Mouse (Mus musculus): Measurements from ENCODE around the gene Sytl3. TPM values are rescaled to one million over a fixed set of nuclear protein-coding genes. Genes with fewer than 3 reads are reported as not detected.
"Not testable (repeated sequence)": the region's sequence is repeated elsewhere in the genome, so short reads cannot be mapped to it uniquely, and the experiment has no call there.

Gene Sytl3
- polyA plus RNA-seq (2016; fragmentation: Nextera tagmentation; extraction: Ambion mirVana), result not detected in 2 replicates

- H3K4me1 ChIP-seq (replicated peaks); H3K4me2 ChIP-seq; H3K9ac ChIP-seq; H3K27ac ChIP-seq (ENCODE audit: poor library complexity, severe bottlenecking); H3K9me3 ChIP-seq (replicated peaks); H3K27me3 ChIP-seq (replicated peaks); H3K4me3 ChIP-seq; H3K36me3 ChIP-seq; ATAC-seq (ENCODE audit: insufficient number of reproducible peaks, low FRiP score): not testable (repeated sequence)
- WGBS, result 64% methylated on average over 5 of the region's 7 CpGs
Measured at GRCm38 (mm10) chr17:6658801-6659200, at the start of gene Sytl3. Gene Sytl3 (plus strand): TSS chr17:6659093.

GRCm38 (mm10) chr17:6613524-6613923, 45.4 kb upstream of the Sytl3 start:
- not testable (repeated sequence) for H3K27ac ChIP-seq (ENCODE audit: poor library complexity, severe bottlenecking); H3K9me3 ChIP-seq (replicated peaks); H3K9ac ChIP-seq; H3K27me3 ChIP-seq (replicated peaks); H3K4me3 ChIP-seq; ATAC-seq (ENCODE audit: insufficient number of reproducible peaks, low FRiP score); H3K36me3 ChIP-seq; H3K4me2 ChIP-seq; H3K4me1 ChIP-seq (replicated peaks)
- 84% methylated on average over 11 of the region's 14 CpGs for WGBS

GRCm38 (mm10) chr17:6614316-6614715, 44.6 kb upstream of the Sytl3 start:
- H3K9me3 ChIP-seq (replicated peaks); ATAC-seq (ENCODE audit: insufficient number of reproducible peaks, low FRiP score); H3K27ac ChIP-seq (ENCODE audit: poor library complexity, severe bottlenecking); H3K4me1 ChIP-seq (replicated peaks); H3K4me2 ChIP-seq; H3K36me3 ChIP-seq; H3K27me3 ChIP-seq (replicated peaks); H3K9ac ChIP-seq; H3K4me3 ChIP-seq: not testable (repeated sequence)
- WGBS, result 91% methylated on average over 5 of the region's 9 CpGs

- H3K4me1 ChIP-seq (replicated peaks); H3K36me3 ChIP-seq; H3K27me3 ChIP-seq (replicated peaks); H3K9me3 ChIP-seq (replicated peaks); H3K4me2 ChIP-seq; H3K27ac ChIP-seq (ENCODE audit: poor library complexity, severe bottlenecking); H3K9ac ChIP-seq; ATAC-seq (ENCODE audit: insufficient number of reproducible peaks, low FRiP score); H3K4me3 ChIP-seq: not testable (repeated sequence)
- WGBS, result 94% methylated on average over 9 of the region's 9 CpGs
Measured at GRCm38 (mm10) chr17:6616731-6617130, 42.2 kb upstream of the Sytl3 start.

GRCm38 (mm10) chr17:6617689-6618400, 41.0 kb upstream of the Sytl3 start:
- 64% methylated on average over 8 of the region's 13 CpGs for WGBS
- ATAC-seq (ENCODE audit: insufficient number of reproducible peaks, low FRiP score); H3K27ac ChIP-seq (ENCODE audit: poor library complexity, severe bottlenecking); H3K27me3 ChIP-seq (replicated peaks); H3K9me3 ChIP-seq (replicated peaks); H3K4me3 ChIP-seq; H3K36me3 ChIP-seq; H3K9ac ChIP-seq; H3K4me2 ChIP-seq; H3K4me1 ChIP-seq (replicated peaks): not testable (repeated sequence)

- not testable (repeated sequence) for H3K9me3 ChIP-seq (replicated peaks)
- WGBS, result 82% methylated on average over 5 of the region's 5 CpGs
Measured at GRCm38 (mm10) chr17:6619271-6619670, 39.6 kb upstream of the Sytl3 start.

GRCm38 (mm10) chr17:6620035-6620434, 38.9 kb upstream of the Sytl3 start:
- H3K27me3 ChIP-seq (replicated peaks); ATAC-seq (ENCODE audit: insufficient number of reproducible peaks, low FRiP score); H3K4me2 ChIP-seq; H3K4me3 ChIP-seq; H3K9ac ChIP-seq; H3K36me3 ChIP-seq; H3K27ac ChIP-seq (ENCODE audit: poor library complexity, severe bottlenecking); H3K9me3 ChIP-seq (replicated peaks); H3K4me1 ChIP-seq (replicated peaks): not testable (repeated sequence)
- 57% methylated on average over 6 of the region's 6 CpGs for WGBS

More at GRCm38 (mm10) chr17:6619271-6619670, 39.6 kb upstream of the Sytl3 start:
- ATAC-seq (ENCODE audit: insufficient number of reproducible peaks, low FRiP score); H3K4me2 ChIP-seq; H3K4me1 ChIP-seq (replicated peaks); H3K36me3 ChIP-seq; H3K27ac ChIP-seq (ENCODE audit: poor library complexity, severe bottlenecking); H3K4me3 ChIP-seq; H3K27me3 ChIP-seq (replicated peaks); H3K9ac ChIP-seq: not testable (repeated sequence)

- H3K4me2 ChIP-seq; H3K9me3 ChIP-seq (replicated peaks); H3K27me3 ChIP-seq (replicated peaks); H3K9ac ChIP-seq; ATAC-seq (ENCODE audit: insufficient number of reproducible peaks, low FRiP score); H3K4me1 ChIP-seq (replicated peaks); H3K36me3 ChIP-seq; H3K27ac ChIP-seq (ENCODE audit: poor library complexity, severe bottlenecking); H3K4me3 ChIP-seq: not testable (repeated sequence)
- 80% methylated on average over 18 of the region's 20 CpGs for WGBS
Measured at GRCm38 (mm10) chr17:6620730-6621451, 38.0 kb upstream of the Sytl3 start.

GRCm38 (mm10) chr17:6621976-6622375, 36.9 kb upstream of the Sytl3 start:
- not testable (repeated sequence) for H3K4me2 ChIP-seq; H3K4me3 ChIP-seq; H3K9me3 ChIP-seq (replicated peaks); H3K4me1 ChIP-seq (replicated peaks); H3K27ac ChIP-seq (ENCODE audit: poor library complexity, severe bottlenecking); H3K9ac ChIP-seq; ATAC-seq (ENCODE audit: insufficient number of reproducible peaks, low FRiP score); H3K27me3 ChIP-seq (replicated peaks); H3K36me3 ChIP-seq
- 80% methylated on average over 11 of the region's 12 CpGs for WGBS

GRCm38 (mm10) chr17:6624926-6625558, 33.9 kb upstream of the Sytl3 start:
- H3K4me2 ChIP-seq; H3K27ac ChIP-seq (ENCODE audit: poor library complexity, severe bottlenecking); H3K4me1 ChIP-seq (replicated peaks); H3K9me3 ChIP-seq (replicated peaks); H3K4me3 ChIP-seq; H3K36me3 ChIP-seq; H3K9ac ChIP-seq; H3K27me3 ChIP-seq (replicated peaks): not testable (repeated sequence)
- 58% methylated on average over 2 of the region's 6 CpGs for WGBS
- peak; percentile 42; the same call in 1 of the 2 replicates for ATAC-seq (ENCODE audit: insufficient number of reproducible peaks, low FRiP score)

- H3K4me3 ChIP-seq; ATAC-seq (ENCODE audit: insufficient number of reproducible peaks, low FRiP score); H3K9ac ChIP-seq; H3K27ac ChIP-seq (ENCODE audit: poor library complexity, severe bottlenecking); H3K36me3 ChIP-seq; H3K4me2 ChIP-seq; H3K9me3 ChIP-seq (replicated peaks); H3K4me1 ChIP-seq (replicated peaks); H3K27me3 ChIP-seq (replicated peaks): not testable (repeated sequence)
- WGBS, result 82% methylated on average over 4 of the region's 4 CpGs
Measured at GRCm38 (mm10) chr17:6630398-6630797, 28.5 kb upstream of the Sytl3 start.
